Mouse (Mus musculus): ENCODE measurements around the gene Actg1. TPM values are rescaled to one million over a fixed set of nuclear protein-coding genes. Genes with fewer than 3 reads are reported as not detected.

Gene Actg1
- polyA plus RNA-seq, 2 experiments, result 256 to 451 TPM

DNA sequence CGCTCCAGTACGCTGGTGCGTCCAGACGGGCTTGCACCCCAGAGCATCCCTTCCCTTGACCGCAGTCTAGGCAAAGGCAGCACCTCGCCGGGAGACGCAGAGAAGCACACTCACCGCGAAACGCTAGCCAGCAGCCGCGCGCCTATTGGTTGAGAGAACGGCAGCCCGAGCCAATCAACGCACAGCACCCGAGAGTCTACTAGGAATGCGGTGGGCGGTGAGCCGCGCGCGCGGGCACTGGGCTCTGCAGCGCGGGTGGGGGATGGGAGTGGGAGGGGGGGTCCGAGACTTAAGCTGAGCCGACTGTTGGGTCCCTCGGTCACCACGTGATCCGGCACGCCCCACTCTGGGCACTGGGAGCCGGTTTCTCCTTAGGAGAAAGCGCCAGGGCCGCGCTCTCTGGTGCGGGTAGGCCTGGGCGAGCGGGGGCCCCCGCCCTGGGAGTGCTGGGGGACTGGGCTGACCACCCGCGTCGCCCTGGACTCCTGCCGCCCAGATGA lies 37.5 kb downstream of the Actg1 start:
- Histone ChIP-seq H3K4me2 (ENCODE audit: low read depth) (peak overlapping the region; percentile 79), H3K4me3 (ENCODE audit: insufficient read depth in 1 of 2, low read depth in 2 of 2, low read length in 2 of 2) (peak overlapping the region; percentile 44 to 54), H3K4me1 (replicated peaks; ENCODE audit: control insufficient read depth in 2 of 2, insufficient read depth in 2 of 2, low read length in 1 of 2) (peaks cover 15 to 25% of the 10 kb centered on the region in 2 experiments), H3K27ac (no peak overlapping the region), H3K9ac (replicated peaks) (peak overlapping the region; percentile 57), H3K27me3 (ENCODE audit: control insufficient read depth, insufficient read depth, low read length) (peaks cover 4% of the 10 kb centered on the region; the same call in 1 of the 2 replicates), H3K36me3 (replicated peaks; ENCODE audit: control insufficient read depth, insufficient read depth, low read depth) (no peaks in the 10 kb centered on the region), H3K9me3 (ENCODE audit: control insufficient read depth, low read length) (no peaks in the 10 kb centered on the region)
- TF ChIP-seq CTCF (IDR thresholded peaks at IDR 0.05; ENCODE audit: low read depth) (peak; percentile 10; the same call in 1 of the 2 replicates), EP300 (IDR thresholded peaks at IDR 0.05; ENCODE audit: low read depth) (no peak)
- peak; percentile 77 to 80 (median 78) for DNase-seq (ENCODE audit: low read depth in 3 of 3, low spot score in 3 of 3)
- WGBS (ENCODE audit: insufficient replicate concordance), result 2% methylated on average over 45 of the region's 45 CpGs
- peak; percentile 83 for ATAC-seq (ENCODE audit: insufficient read depth)

GRCm38 (mm10) chr11:120308441-120309320 lies 39.7 kb downstream of the Actg1 start:
- TF ChIP-seq EP300 (IDR thresholded peaks at IDR 0.05; ENCODE audit: low read depth) (no peak), CTCF (IDR thresholded peaks at IDR 0.05; ENCODE audit: low read depth) (no peak)
- peak overlapping the region; percentile 27; the same call in 1 of the 2 replicates for H3K4me2 ChIP-seq (ENCODE audit: low read depth)
- H3K4me3 ChIP-seq (ENCODE audit: insufficient read depth in 1 of 2, low read depth in 2 of 2, low read length in 2 of 2), result no peak overlapping the region
- no peaks in the 10 kb centered on the region for H3K9me3 ChIP-seq (ENCODE audit: control insufficient read depth, low read length)
- no peaks in the 10 kb centered on the region for H3K36me3 ChIP-seq (replicated peaks; ENCODE audit: control insufficient read depth, insufficient read depth, low read depth)
- H3K4me1 ChIP-seq (replicated peaks; ENCODE audit: control insufficient read depth in 2 of 2, insufficient read depth in 2 of 2, low read length in 1 of 2), result peaks cover 27 to 36% of the 10 kb centered on the region in 2 experiments
- ATAC-seq (ENCODE audit: insufficient read depth) (no peak), DNase-seq (ENCODE audit: low read depth in 3 of 3, low spot score in 3 of 3) (no peak)
- H3K27ac ChIP-seq, result no peak overlapping the region
- peaks cover 4% of the 10 kb centered on the region; the same call in 1 of the 2 replicates for H3K27me3 ChIP-seq (ENCODE audit: control insufficient read depth, insufficient read depth, low read length)
- WGBS (ENCODE audit: insufficient replicate concordance), result 44% methylated on average over 15 of the region's 15 CpGs
- H3K9ac ChIP-seq (replicated peaks), result no peak overlapping the region

- no peak overlapping the region for H3K4me3 ChIP-seq (ENCODE audit: insufficient read depth in 1 of 2, low read depth in 2 of 2, low read length in 2 of 2)
- 4% methylated on average over 19 of the region's 19 CpGs for WGBS (ENCODE audit: insufficient replicate concordance)
- no peaks in the 10 kb centered on the region for H3K9me3 ChIP-seq (ENCODE audit: control insufficient read depth, low read length)
- peaks cover 35 to 45% of the 10 kb centered on the region in 2 experiments for H3K4me1 ChIP-seq (replicated peaks; ENCODE audit: control insufficient read depth in 2 of 2, insufficient read depth in 2 of 2, low read length in 1 of 2)
- H3K9ac ChIP-seq (replicated peaks), result no peak overlapping the region
- peak; percentile 65 to 74 (median 66) for DNase-seq (ENCODE audit: low read depth in 3 of 3, low spot score in 3 of 3)
- ATAC-seq (ENCODE audit: insufficient read depth), result no peak
- peak overlapping the region; percentile 27; the same call in 1 of the 2 replicates for H3K4me2 ChIP-seq (ENCODE audit: low read depth)
- no peaks in the 10 kb centered on the region for H3K36me3 ChIP-seq (replicated peaks; ENCODE audit: control insufficient read depth, insufficient read depth, low read depth)
- peak; percentile 97 for TF ChIP-seq CTCF (IDR thresholded peaks at IDR 0.05; ENCODE audit: low read depth)
- TF ChIP-seq EP300 (IDR thresholded peaks at IDR 0.05; ENCODE audit: low read depth), result no peak
- H3K27me3 ChIP-seq (ENCODE audit: control insufficient read depth, insufficient read depth, low read length), result peaks cover 4% of the 10 kb centered on the region; the same call in 1 of the 2 replicates
- H3K27ac ChIP-seq, result no peak overlapping the region
Measured at GRCm38 (mm10) chr11:120307566-120308430, 40.5 kb downstream of the Actg1 start.

GRCm38 (mm10) chr11:120307132-120307413 lies 41.3 kb downstream of the Actg1 start:
- Histone ChIP-seq H3K27ac (no peak overlapping the region), H3K36me3 (replicated peaks; ENCODE audit: control insufficient read depth, insufficient read depth, low read depth) (no peaks in the 10 kb centered on the region), H3K4me3 (ENCODE audit: insufficient read depth in 1 of 2, low read depth in 2 of 2, low read length in 2 of 2) (no peak overlapping the region), H3K9me3 (ENCODE audit: control insufficient read depth, low read length) (no peaks in the 10 kb centered on the region), H3K4me1 (replicated peaks; ENCODE audit: control insufficient read depth in 2 of 2, insufficient read depth in 2 of 2, low read length in 1 of 2) (peaks cover 42 to 50% of the 10 kb centered on the region in 2 experiments), H3K27me3 (ENCODE audit: control insufficient read depth, insufficient read depth, low read length) (peaks cover 4% of the 10 kb centered on the region; the same call in 1 of the 2 replicates), H3K9ac (replicated peaks) (no peak overlapping the region), H3K4me2 (ENCODE audit: low read depth) (no peak overlapping the region)
- TF ChIP-seq EP300 (IDR thresholded peaks at IDR 0.05; ENCODE audit: low read depth) (no peak), CTCF (IDR thresholded peaks at IDR 0.05; ENCODE audit: low read depth) (no peak)
- 14% methylated on average over 5 of the region's 5 CpGs for WGBS (ENCODE audit: insufficient replicate concordance)
- no peak for ATAC-seq (ENCODE audit: insufficient read depth)
- no peak for DNase-seq (ENCODE audit: low read depth in 3 of 3, low spot score in 3 of 3)

Measured in liver, embryonic 14.5 days (tissue).